Mouse (Mus musculus): ENCODE measurements around the gene Tcn2. TPM values are rescaled to one million over a fixed set of nuclear protein-coding genes. Genes with fewer than 3 reads are reported as not detected.
A peak's percentile ranks its signal among the peaks of the same experiment; 100 is the strongest.
"Not testable (repeated sequence)": the region's sequence is repeated elsewhere in the genome, so short reads cannot be mapped to it uniquely, and the experiment has no call there.

The Tcn2 gene
- polyA plus RNA-seq, 1 experiment from 2014 or later: 50.3 TPM

DNA sequence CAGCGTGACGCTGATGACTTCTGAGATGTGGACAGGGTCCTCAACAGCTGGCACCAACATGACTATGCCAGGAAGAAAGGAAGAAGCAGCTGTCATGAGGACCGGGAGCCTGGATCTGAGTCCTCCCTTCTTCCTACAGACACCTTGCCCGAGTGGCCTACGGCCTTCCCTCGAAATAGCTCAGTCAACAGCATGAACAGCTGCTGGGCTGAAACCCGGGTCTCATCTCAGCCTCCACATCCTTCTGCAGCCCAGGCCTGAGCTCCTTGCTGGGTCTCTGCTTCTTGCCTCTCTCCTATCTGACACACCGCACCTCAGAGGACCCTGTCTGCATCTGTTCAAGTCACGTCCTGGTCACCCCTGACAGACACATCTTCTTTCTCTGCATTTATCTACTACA is 9.8 kb downstream of the Tcn2 start:
- H3K27me3 ChIP-seq (ENCODE audit: insufficient read depth, poor library complexity, severe bottlenecking): no peaks in the 10 kb centered on the region
- WGBS: 87% methylated on average over 9 of the region's 9 CpGs
- H3K4me3 ChIP-seq: no peak overlapping the region
- no peaks in the 10 kb centered on the region for H3K4me1 ChIP-seq
- H3K27ac ChIP-seq: no peak overlapping the region
- DNase-seq (ENCODE audit: low spot score): no peak
- peaks cover 58% of the 10 kb centered on the region for H3K36me3 ChIP-seq
- H3K9me3 ChIP-seq: no peaks in the 10 kb centered on the region

DNA sequence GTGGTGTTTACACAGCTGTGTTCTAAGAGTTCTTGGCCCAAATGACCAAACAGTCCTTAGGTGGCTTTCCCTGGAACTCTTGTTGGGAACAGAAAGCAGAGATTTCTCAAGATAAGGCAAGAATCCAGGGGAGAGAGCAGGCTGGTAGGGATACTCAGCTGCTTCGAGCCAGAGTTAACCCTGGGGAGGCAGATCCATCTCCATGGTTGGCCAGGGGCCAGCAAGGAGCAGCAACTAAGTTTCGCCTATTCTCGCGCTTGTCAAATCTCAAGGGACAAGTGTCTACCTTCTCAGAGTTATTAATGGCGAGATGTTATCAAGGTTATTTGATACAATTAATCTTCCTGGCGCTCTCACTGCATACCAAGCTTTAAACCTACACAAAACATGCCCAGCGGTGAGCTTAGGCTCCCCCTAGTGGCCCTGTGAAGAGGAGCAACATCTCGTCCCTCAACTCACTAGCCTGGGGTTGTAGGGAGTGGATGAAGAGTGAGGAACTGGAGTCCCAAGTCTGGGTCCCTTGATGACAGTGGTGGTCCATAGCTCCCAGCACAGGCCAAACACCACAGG is 10.6 kb downstream of the Tcn2 start:
- no peak overlapping the region for H3K4me3 ChIP-seq
- WGBS: 36% methylated on average over 8 of the region's 8 CpGs
- H3K4me1 ChIP-seq: no peaks in the 10 kb centered on the region
- H3K36me3 ChIP-seq: peaks cover 57% of the 10 kb centered on the region
- no peaks in the 10 kb centered on the region for H3K27me3 ChIP-seq (ENCODE audit: insufficient read depth, poor library complexity, severe bottlenecking)
- H3K27ac ChIP-seq: no peak overlapping the region
- no peak for DNase-seq (ENCODE audit: low spot score)
- no peaks in the 10 kb centered on the region for H3K9me3 ChIP-seq

DNA sequence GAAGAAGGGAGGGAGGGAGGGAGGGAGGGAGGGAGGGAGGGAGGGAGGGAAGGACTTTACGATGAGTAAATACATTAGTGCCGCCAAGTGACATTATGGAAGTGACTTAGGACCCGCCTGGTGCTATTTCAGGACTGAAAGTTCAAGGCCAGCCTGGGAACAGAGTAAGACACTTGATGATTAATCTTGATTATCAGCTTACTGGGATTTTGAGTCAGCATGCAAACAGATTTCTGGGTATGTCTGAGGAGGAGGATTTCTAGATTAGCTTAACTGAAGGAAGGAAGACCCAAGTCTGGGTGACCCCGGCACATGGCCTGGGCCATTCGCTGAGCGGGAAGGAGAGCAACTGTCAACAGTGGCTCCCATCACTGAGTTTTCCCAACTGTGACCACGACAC is 11.5 kb downstream of the Tcn2 start:
- Histone ChIP-seq H3K9me3 (no peaks in the 10 kb centered on the region), H3K4me3 (no peak overlapping the region), H3K4me1 (peaks cover 6% of the 10 kb centered on the region), H3K27me3 (ENCODE audit: insufficient read depth, poor library complexity, severe bottlenecking) (no peaks in the 10 kb centered on the region), H3K36me3 (peaks cover 49% of the 10 kb centered on the region), H3K27ac (no peak overlapping the region)
- WGBS: 86% methylated on average over 7 of the region's 7 CpGs
- no peak for DNase-seq (ENCODE audit: low spot score)

DNA sequence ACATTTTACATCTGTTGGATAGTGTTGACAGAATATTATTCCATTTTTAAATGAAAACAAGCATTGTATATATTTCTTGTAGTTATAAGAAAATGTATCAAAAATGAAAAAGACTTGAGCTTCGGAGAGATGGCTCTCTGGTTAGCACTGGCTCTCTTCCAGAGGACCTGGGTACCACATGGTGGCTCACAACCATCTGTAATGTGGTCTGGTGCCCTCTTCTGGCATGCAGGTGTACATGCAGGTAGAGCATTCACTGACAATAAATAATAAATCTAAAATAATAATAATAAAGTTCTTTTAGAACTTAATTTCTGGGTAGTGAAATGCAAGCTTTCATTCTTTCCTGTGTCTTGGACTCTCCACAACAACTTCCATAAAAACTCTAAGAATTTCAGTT is 13.2 kb downstream of the Tcn2 start:
- WGBS: 55% methylated on average over 1 of the region's 1 CpGs
- Histone ChIP-seq H3K4me1 (peaks cover 15% of the 10 kb centered on the region), H3K36me3 (peaks cover 32% of the 10 kb centered on the region), H3K27me3 (ENCODE audit: insufficient read depth, poor library complexity, severe bottlenecking) (no peaks in the 10 kb centered on the region), H3K27ac (no peak overlapping the region), H3K9me3 (no peaks in the 10 kb centered on the region), H3K4me3 (no peak overlapping the region)
- no peak for DNase-seq (ENCODE audit: low spot score)

DNA sequence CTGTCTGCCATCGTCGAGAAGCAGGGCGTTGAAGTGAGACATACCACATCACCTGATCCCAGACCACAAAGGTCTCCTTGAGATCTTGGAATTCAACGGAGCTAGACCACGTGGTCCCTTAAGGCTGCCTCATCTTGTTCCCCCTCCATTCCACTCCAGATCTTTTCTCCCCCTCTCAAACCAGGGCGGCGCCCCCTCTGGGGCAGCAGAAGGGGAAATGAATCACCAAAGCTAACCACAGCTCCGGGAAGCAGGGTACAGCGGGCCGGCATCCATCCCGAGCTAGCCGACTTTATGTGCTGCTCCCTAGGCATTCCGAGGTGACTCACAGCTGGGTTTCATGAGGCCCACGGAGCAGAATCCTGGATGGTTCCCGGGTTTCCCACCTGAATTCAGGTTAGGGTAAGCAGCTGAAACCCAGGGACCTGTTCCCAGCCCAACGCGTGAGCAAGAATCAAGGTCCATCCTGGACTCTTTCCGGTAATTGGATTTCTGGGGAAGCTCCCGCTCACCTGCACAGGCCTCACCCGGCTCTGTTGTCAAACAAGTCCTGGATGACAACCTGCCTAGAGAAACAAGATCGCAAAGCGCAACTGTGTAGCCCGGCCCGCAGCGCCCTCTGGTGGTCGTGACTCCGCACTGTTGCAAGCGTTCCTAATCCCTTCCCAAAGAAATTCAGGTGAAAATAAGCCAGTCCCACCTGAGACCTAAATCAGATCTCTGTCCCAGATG is 17.7 kb downstream of the Tcn2 start, which contains the start of gene Slc35e4:
Slc35e4 (minus strand) TSS at position 556 of the 732 bp plus-strand sequence.
- Histone ChIP-seq H3K36me3 (peaks cover 11% of the 10 kb centered on the region), H3K4me1 (peaks cover 47% of the 10 kb centered on the region)

DNA sequence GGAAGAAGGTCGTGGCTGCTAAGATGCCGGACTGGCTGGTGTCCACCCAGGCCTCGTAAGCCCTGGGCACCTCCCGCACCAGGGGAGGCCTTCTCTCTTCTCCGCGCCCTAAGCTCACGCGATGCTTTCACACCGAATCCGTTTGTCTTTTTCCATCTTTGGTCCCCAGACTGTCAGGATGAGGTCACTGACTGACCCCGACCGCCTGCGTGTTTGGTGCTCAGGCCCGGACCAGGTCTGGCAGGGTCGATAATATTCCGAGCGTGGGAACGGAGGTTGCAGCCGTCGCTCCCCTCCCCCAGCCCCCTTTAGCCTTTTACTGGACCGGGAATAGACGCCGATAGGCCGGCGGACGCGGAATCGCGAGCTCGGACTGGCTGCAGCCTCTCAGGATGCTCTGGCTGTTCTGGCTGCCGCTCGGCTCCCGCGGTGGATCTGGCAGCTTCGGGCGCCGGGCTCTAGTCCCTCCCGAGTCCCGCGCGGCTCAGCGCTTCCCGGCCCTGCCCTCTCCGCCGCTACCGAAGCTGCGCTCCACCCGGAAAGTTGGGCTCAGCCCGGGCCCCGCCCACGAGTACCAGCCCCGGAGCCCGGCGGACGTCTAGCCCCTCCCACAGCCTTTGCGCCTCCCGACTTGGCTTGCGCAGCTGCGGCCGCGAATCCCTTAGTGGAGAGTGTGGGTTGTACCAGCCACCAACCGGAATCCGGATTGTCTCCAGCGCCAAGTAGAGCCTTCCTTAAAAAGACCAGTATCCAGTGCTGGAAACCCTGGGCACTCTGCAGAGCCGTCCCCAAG is 18.4 kb downstream of the Tcn2 start:
- H3K4me3 ChIP-seq: peak overlapping the region; percentile 73
- H3K9me3 ChIP-seq: no peaks in the 10 kb centered on the region
- H3K4me1 ChIP-seq: peaks cover 47% of the 10 kb centered on the region
- WGBS: under 1% methylated on average over 65 of the region's 65 CpGs
- H3K27me3 ChIP-seq (ENCODE audit: insufficient read depth, poor library complexity, severe bottlenecking): peaks cover 17% of the 10 kb centered on the region
- peaks cover 8% of the 10 kb centered on the region for H3K36me3 ChIP-seq
- DNase-seq (ENCODE audit: low spot score): peak; percentile 96
- H3K27ac ChIP-seq: peak overlapping the region; percentile 83

More for the DNA sequence above, 17.7 kb downstream of the Tcn2 start, which contains the start of gene Slc35e4:
- Histone ChIP-seq H3K27me3 (ENCODE audit: insufficient read depth, poor library complexity, severe bottlenecking) (peaks cover 17% of the 10 kb centered on the region), H3K9me3 (no peaks in the 10 kb centered on the region), H3K27ac (peak within 1 kb of the TSS; percentile 83), H3K4me3 (peak within 1 kb of the TSS; percentile 73)
- under 1% methylated on average over 28 of the region's 28 CpGs for WGBS
- DNase-seq (ENCODE audit: low spot score): peak; percentile 93

DNA sequence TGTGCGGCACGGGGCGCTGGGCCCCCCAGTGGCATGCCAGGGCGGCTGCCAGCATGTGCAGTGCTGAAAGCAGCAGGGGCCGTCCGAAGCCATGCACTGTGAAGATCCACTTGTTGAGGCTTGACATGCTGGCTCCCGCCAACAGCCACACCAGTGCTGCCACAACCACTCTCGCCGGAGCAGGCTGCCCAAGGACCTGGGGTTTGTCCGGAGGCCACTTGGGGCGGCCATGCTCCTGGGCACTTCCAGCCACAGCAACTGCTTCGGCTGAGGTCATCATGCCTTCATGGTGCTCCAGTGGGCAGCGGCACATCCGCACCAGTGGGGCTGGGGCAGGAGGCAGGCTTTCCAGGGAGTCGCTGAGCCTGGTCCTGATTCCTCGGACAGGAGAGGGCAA is 19.1 kb downstream of the Tcn2 start:
- no peak for DNase-seq (ENCODE audit: low spot score)
- peaks cover 8% of the 10 kb centered on the region for H3K36me3 ChIP-seq
- 3% methylated on average over 16 of the region's 16 CpGs for whole genome bisulfite sequencing
- H3K27ac ChIP-seq: peak overlapping the region; percentile 83
- H3K4me1 ChIP-seq: peaks cover 47% of the 10 kb centered on the region
- H3K4me3 ChIP-seq: peak overlapping the region; percentile 73
- peaks cover 18% of the 10 kb centered on the region for H3K27me3 ChIP-seq (ENCODE audit: insufficient read depth, poor library complexity, severe bottlenecking)
- no peaks in the 10 kb centered on the region for H3K9me3 ChIP-seq

DNA sequence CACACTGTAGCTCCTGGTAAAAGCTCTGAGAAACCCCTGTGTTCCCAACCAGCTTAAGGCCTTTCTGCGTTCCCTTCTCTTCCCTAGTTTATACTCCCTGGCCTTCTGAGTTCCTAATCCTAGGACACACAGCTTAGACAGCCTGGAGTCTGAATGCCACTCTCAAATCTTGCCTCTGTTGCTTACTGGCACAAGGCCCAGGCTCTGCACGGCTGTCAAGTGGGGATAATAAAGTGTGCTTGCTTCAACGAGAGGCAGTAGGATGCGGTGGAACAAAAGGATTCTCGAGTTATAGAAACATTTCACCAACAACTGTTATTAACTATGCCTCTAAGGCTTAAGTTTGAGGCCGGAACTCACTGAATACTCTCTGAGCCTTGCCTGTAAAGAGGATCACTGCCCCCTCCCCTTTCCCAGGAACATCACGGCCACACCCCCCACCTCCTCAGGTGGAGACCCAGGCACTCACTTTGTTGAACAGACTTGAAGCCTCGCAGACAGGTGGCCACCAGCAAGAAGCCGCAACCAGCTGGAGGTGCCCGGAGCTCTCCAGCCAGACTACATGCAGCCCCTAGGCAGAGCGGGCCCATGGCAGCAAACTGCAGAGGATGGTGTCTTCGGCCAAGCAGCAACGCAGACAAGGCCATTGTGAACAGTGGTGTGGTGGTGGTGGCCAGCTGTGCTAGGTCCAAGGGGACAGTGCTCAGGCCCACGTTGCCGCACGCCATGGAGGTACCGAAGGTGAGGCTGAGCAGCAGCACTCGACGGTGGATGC is 19.7 kb downstream of the Tcn2 start:
- Histone ChIP-seq H3K36me3 (peaks cover 7% of the 10 kb centered on the region), H3K4me3 (peak overlapping the region; percentile 73), H3K27ac (peak overlapping the region; percentile 83), H3K9me3 (no peaks in the 10 kb centered on the region), H3K4me1 (peaks cover 47% of the 10 kb centered on the region), H3K27me3 (ENCODE audit: insufficient read depth, poor library complexity, severe bottlenecking) (peaks cover 24% of the 10 kb centered on the region)
- DNase-seq (ENCODE audit: low spot score): no peak
- 24% methylated on average over 19 of the region's 19 CpGs for WGBS

DNA sequence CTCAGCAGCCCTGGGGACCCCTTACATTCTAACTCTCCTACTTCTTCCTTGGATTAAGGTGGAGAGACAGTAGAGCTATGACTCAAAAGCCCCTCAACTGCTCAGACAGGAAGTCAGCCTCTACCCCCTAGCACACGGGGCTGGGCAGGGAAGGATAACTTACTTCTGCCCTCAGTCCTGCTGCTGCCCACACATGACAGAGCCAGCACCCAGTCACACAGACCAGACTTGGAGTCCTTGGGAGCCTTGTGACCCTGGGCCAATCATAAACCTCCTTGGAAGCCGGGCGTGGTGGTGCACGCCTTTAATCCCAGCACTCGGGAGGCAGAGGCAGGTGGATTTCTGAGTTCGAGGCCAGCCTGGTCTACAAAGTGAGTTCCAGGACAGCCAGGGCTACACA is 20.5 kb downstream of the Tcn2 start:
- DNase-seq (ENCODE audit: low spot score); H3K27ac ChIP-seq; H3K36me3 ChIP-seq; H3K9me3 ChIP-seq: not testable (repeated sequence)
- WGBS: 83% methylated on average over 6 of the region's 6 CpGs
- H3K27me3 ChIP-seq (ENCODE audit: insufficient read depth, poor library complexity, severe bottlenecking): peaks cover 24% of the 10 kb centered on the region
- peaks cover 47% of the 10 kb centered on the region for H3K4me1 ChIP-seq
- 0 out of 2 replicates have a peak overlapping the region, but pooled peaks have one; percentile 37 for H3K4me3 ChIP-seq

DNA sequence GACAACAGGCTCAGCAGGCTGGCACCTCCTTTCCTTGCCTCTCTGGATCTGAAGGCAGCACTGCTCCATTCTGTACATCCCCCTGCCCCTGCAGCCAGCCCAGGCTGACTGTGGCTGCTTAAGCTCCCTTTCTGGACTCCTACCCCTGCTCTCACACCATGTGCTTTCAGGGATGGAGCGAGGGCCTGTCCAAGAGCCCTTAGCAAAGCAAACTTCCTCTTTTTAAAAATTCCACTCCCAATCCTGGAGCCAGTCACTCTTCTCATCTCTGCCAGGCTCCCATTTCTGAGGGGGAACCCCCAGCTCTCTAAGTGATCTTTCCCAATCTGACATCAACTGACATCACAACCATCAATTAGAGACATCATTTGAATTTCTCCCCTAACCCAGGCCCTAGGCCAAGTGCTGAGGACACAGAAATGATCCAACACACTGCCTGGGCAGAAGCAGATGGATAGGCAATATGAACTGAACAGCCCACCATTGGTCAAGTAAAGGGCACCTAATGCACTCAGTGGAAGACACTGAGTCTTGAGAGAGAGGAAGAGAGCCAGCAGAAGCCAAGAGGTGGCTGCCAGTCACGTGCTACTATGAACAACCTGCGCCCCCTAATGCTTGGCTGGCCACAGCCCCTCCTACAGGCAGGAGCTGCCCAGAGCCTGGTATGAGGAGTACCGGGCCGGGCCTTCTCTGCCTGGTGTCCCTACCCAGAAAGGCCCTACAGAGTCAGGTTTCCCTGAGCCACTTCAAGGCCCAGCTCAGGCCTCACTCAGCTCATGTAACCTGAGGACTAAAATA is 21.2 kb downstream of the Tcn2 start:
- Histone ChIP-seq H3K27ac (peak overlapping the region; percentile 59; the same call in 1 of the 2 replicates), H3K4me1 (peaks cover 41% of the 10 kb centered on the region), H3K9me3 (no peaks in the 10 kb centered on the region), H3K4me3 (peak overlapping the region; percentile 37; the same call in 1 of the 2 replicates), H3K27me3 (ENCODE audit: insufficient read depth, poor library complexity, severe bottlenecking) (peaks cover 24% of the 10 kb centered on the region), H3K36me3 (peaks cover 9% of the 10 kb centered on the region; the same call in 1 of the 2 replicates)
- DNase-seq (ENCODE audit: low spot score): no peak
- 52% methylated on average over 5 of the region's 5 CpGs for WGBS

DNA sequence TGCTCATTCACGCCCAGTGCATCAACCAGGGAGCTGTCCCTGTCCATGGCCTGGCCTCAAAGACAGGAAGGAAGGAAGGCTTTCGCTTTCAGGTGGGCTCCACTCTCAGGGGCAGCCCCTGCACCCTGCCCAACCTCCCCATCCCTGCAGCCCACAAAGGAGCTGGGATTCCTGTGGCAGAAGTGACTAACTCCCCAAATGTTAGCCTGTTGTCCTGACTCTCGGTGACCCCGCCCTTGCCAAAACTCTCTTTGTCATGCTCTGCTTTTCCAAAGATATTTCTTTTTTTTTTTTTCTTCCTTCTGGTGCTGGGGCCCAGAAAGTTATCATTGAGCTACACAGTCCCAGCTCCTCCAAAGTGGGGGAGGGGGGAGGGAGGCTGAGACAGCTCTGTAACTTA is 22.7 kb downstream of the Tcn2 start:
- WGBS: 78% methylated on average over 4 of the region's 4 CpGs

DNA sequence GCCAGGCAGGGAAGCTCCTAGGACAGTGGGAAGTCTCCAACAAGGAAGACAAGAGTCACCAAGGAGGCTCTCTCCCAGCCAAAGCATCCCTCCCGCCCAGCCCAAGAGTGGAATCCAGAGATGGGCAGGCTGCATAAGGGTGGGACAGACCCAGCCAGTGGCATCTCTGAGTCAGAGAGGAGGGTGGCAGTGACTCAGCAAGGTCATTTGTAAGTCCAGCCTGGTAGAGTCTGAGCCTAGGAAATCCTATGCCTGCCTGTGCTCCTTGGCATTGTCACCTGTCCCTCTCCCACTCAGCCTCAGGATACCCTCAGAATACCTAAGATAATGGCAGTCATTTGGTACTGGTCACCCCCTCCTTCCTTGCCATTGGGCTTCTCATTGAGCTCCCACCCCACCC is 26.5 kb downstream of the Tcn2 start:
- Histone ChIP-seq H3K27me3 (ENCODE audit: insufficient read depth, poor library complexity, severe bottlenecking) (peaks cover 7% of the 10 kb centered on the region; the same call in 1 of the 2 replicates), H3K4me1 (peaks cover 9% of the 10 kb centered on the region), H3K27ac (no peak overlapping the region), H3K9me3 (no peaks in the 10 kb centered on the region), H3K36me3 (peaks cover 9% of the 10 kb centered on the region; the same call in 1 of the 2 replicates), H3K4me3 (no peak overlapping the region)
- DNase-seq (ENCODE audit: low spot score): no peak
- 58% methylated on average over 1 of the region's 1 CpGs for whole genome bisulfite sequencing

More for the DNA sequence above, 22.7 kb downstream of the Tcn2 start:
- Histone ChIP-seq H3K36me3 (peaks cover 9% of the 10 kb centered on the region; the same call in 1 of the 2 replicates), H3K9me3 (no peaks in the 10 kb centered on the region), H3K27ac (no peak overlapping the region), H3K27me3 (ENCODE audit: insufficient read depth, poor library complexity, severe bottlenecking) (peaks cover 24% of the 10 kb centered on the region), H3K4me3 (no peak overlapping the region), H3K4me1 (peaks cover 36% of the 10 kb centered on the region)
- no peak for DNase-seq (ENCODE audit: low spot score)
